Mouse (Mus musculus) embryonic facial prominence, embryonic 15.5 days (tissue): ENCODE measurements around the gene Tmem53. TPM values are rescaled to one million over a fixed set of nuclear protein-coding genes. Genes with fewer than 3 reads are reported as not detected.

Source experiments
- ATAC-seq: fragments of 200-750 bp; cut with Nextera tagmentation; 2 replicates; pipeline ENCODE4 v1.8.0; 2017; ENCODE audit warnings: low read depth, moderate TSS enrichment; ENCODE audit not compliant: insufficient number of reproducible peaks, low FRiP score, low TSS enrichment
- H3K27ac ChIP-seq: fragments of 300-500 bp; sonication (generic); replicated peaks from 2 replicates; pipeline ENCODE4 v1.5.1; 2015; ENCODE audit warnings: mild to moderate bottlenecking, inconsistent platforms
- H3K27me3 ChIP-seq: fragments of 300-500 bp; sonication (generic); 2 replicates; pipeline ENCODE4 v1.6.1; 2015; ENCODE audit warnings: inconsistent platforms
- H3K36me3 ChIP-seq: fragments of 300-500 bp; sonication (generic); 2 replicates; pipeline ENCODE4 v1.6.1; 2015; ENCODE audit warnings: mild to moderate bottlenecking, inconsistent platforms
- H3K4me1 ChIP-seq: fragments of 300-500 bp; sonication (generic); 2 replicates; pipeline ENCODE4 v1.6.1; 2015; ENCODE audit warnings: inconsistent platforms
- H3K4me2 ChIP-seq: fragments of 300-500 bp; sonication (generic); replicated peaks from 2 replicates; pipeline ENCODE4 v1.6.1; 2015; ENCODE audit warnings: mild to moderate bottlenecking, inconsistent platforms
- H3K4me3 ChIP-seq: fragments of 300-500 bp; sonication (generic); replicated peaks from 2 replicates; pipeline ENCODE4 v1.5.1; 2015; ENCODE audit warnings: mild to moderate bottlenecking, inconsistent platforms
- H3K9ac ChIP-seq: fragments of 300-500 bp; sonication (generic); 2 replicates; pipeline ENCODE4 v1.6.1; 2015; ENCODE audit warnings: inconsistent platforms
- H3K9me3 ChIP-seq: fragments of 300-500 bp; sonication (generic); replicated peaks from 2 replicates; pipeline ENCODE4 v1.6.1; 2016; ENCODE audit warnings: inconsistent platforms
- WGBS: fragments of 180-500 bp; shearing (Covaris S2); methylation state at CpG from one replicate; pipeline ENCODE4 v1.1.7; 2015; 5-methylcytosine and 5-hydroxymethylcytosine counted together
- polyA plus RNA-seq: library from polyadenylated mRNA; unstranded; fragments of >200 nt; fragmentation: Nextera tagmentation; extraction: Ambion mirVana; gene quantifications from 2 replicates; pipeline ENCODE4 v1.2.1, GENCODE M21; 2015

The Tmem53 gene
- polyA plus RNA-seq, 1 experiment from 2014 or later, result 24.6 TPM

GRCm38 (mm10) chr4:117270278-117270677, 18.5 kb downstream of the Tmem53 start:
- Histone ChIP-seq H3K9me3 (no peaks in the 10 kb centered on the region), H3K4me3 (no peak overlapping the region), H3K4me2 (no peak overlapping the region), H3K36me3 (peaks cover 57% of the 10 kb centered on the region), H3K27me3 (no peaks in the 10 kb centered on the region), H3K27ac (no peak overlapping the region), H3K4me1 (no peaks in the 10 kb centered on the region), H3K9ac (no peak overlapping the region)
- 9% methylated on average over 6 of the region's 6 CpGs for WGBS
- ATAC-seq, result no peak

GRCm38 (mm10) chr4:117272459-117272858, 20.7 kb downstream of the Tmem53 start:
- ATAC-seq, result no peak
- Histone ChIP-seq H3K4me2 (no peak overlapping the region), H3K27me3 (no peaks in the 10 kb centered on the region), H3K4me3 (no peak overlapping the region), H3K36me3 (peaks cover 79% of the 10 kb centered on the region), H3K9me3 (no peaks in the 10 kb centered on the region), H3K27ac (no peak overlapping the region), H3K4me1 (no peaks in the 10 kb centered on the region), H3K9ac (no peak overlapping the region)
- 20% methylated on average over 12 of the region's 12 CpGs for WGBS

- no peak for ATAC-seq
- H3K27me3 ChIP-seq, result no peaks in the 10 kb centered on the region
- no peak overlapping the region for H3K4me2 ChIP-seq
- 89% methylated on average over 4 of the region's 4 CpGs for whole genome bisulfite sequencing
- H3K9me3 ChIP-seq, result no peaks in the 10 kb centered on the region
- no peak overlapping the region for H3K4me3 ChIP-seq
- no peak overlapping the region for H3K9ac ChIP-seq
- H3K27ac ChIP-seq, result no peak overlapping the region
- no peaks in the 10 kb centered on the region for H3K4me1 ChIP-seq
- H3K36me3 ChIP-seq, result peaks cover 89% of the 10 kb centered on the region
Measured at GRCm38 (mm10) chr4:117274720-117275119, 23.0 kb downstream of the Tmem53 start.

- WGBS, result 96% methylated on average over 17 of the region's 17 CpGs
- Histone ChIP-seq H3K4me3 (no peak overlapping the region), H3K27me3 (no peaks in the 10 kb centered on the region), H3K27ac (no peak overlapping the region), H3K4me1 (no peaks in the 10 kb centered on the region), H3K36me3 (peaks cover 90% of the 10 kb centered on the region), H3K4me2 (no peak overlapping the region), H3K9me3 (no peaks in the 10 kb centered on the region), H3K9ac (no peak overlapping the region)
- no peak for ATAC-seq
Measured at GRCm38 (mm10) chr4:117276281-117276711, 24.5 kb downstream of the Tmem53 start.

- H3K4me2 ChIP-seq, result no peak overlapping the region
- ATAC-seq, result no peak
- no peaks in the 10 kb centered on the region for H3K9me3 ChIP-seq
- no peak overlapping the region for H3K27ac ChIP-seq
- no peaks in the 10 kb centered on the region for H3K27me3 ChIP-seq
- H3K4me1 ChIP-seq, result 0 out of 2 replicates have a peak, but pooled peaks cover 3% of the 10 kb centered on the region
- peaks cover 90% of the 10 kb centered on the region for H3K36me3 ChIP-seq
- H3K9ac ChIP-seq, result no peak overlapping the region
- no peak overlapping the region for H3K4me3 ChIP-seq
- 92% methylated on average over 13 of the region's 13 CpGs for WGBS
Measured at GRCm38 (mm10) chr4:117277021-117277420, 25.3 kb downstream of the Tmem53 start.

GRCm38 (mm10) chr4:117277687-117278086, 25.9 kb downstream of the Tmem53 start:
- WGBS, result 91% methylated on average over 7 of the region's 7 CpGs
- no peaks in the 10 kb centered on the region for H3K9me3 ChIP-seq
- H3K27ac ChIP-seq, result no peak overlapping the region
- H3K4me1 ChIP-seq, result 0 out of 2 replicates have a peak, but pooled peaks cover 3% of the 10 kb centered on the region
- no peak for ATAC-seq
- no peaks in the 10 kb centered on the region for H3K27me3 ChIP-seq
- H3K4me2 ChIP-seq, result no peak overlapping the region
- H3K36me3 ChIP-seq, result peaks cover 90% of the 10 kb centered on the region
- H3K4me3 ChIP-seq, result no peak overlapping the region
- H3K9ac ChIP-seq, result no peak overlapping the region

GRCm38 (mm10) chr4:117278381-117279252, 26.9 kb downstream of the Tmem53 start:
- H3K36me3 ChIP-seq, result peaks cover 83% of the 10 kb centered on the region
- no peak overlapping the region for H3K4me2 ChIP-seq
- 69% methylated on average over 10 of the region's 10 CpGs for WGBS
- no peak overlapping the region for H3K4me3 ChIP-seq
- H3K27ac ChIP-seq, result no peak overlapping the region
- no peak for ATAC-seq
- H3K27me3 ChIP-seq, result no peaks in the 10 kb centered on the region
- no peak overlapping the region for H3K9ac ChIP-seq
- H3K4me1 ChIP-seq, result peaks cover 12% of the 10 kb centered on the region
- H3K9me3 ChIP-seq, result no peaks in the 10 kb centered on the region

- Histone ChIP-seq H3K4me3 (no peak overlapping the region), H3K36me3 (peaks cover 83% of the 10 kb centered on the region)
- 76% methylated on average over 2 of the region's 2 CpGs for WGBS
Measured at GRCm38 (mm10) chr4:117279253-117279642, 27.5 kb downstream of the Tmem53 start.

GRCm38 (mm10) chr4:117280397-117280930, 28.7 kb downstream of the Tmem53 start:
- Histone ChIP-seq H3K9ac (no peak overlapping the region), H3K36me3 (peaks cover 83% of the 10 kb centered on the region), H3K4me3 (no peak overlapping the region), H3K27ac (no peak overlapping the region), H3K27me3 (no peaks in the 10 kb centered on the region), H3K4me1 (peaks cover 29% of the 10 kb centered on the region), H3K9me3 (no peaks in the 10 kb centered on the region), H3K4me2 (no peak overlapping the region)
- ATAC-seq, result no peak
- 84% methylated on average over 8 of the region's 8 CpGs for WGBS

More at GRCm38 (mm10) chr4:117279253-117279642, 27.5 kb downstream of the Tmem53 start:
- Histone ChIP-seq H3K9ac (no peak overlapping the region), H3K4me1 (peaks cover 18% of the 10 kb centered on the region), H3K4me2 (no peak overlapping the region), H3K27me3 (no peaks in the 10 kb centered on the region), H3K27ac (no peak overlapping the region), H3K9me3 (no peaks in the 10 kb centered on the region)
- ATAC-seq, result no peak

- Histone ChIP-seq H3K27me3 (no peaks in the 10 kb centered on the region), H3K27ac (no peak overlapping the region), H3K9me3 (no peaks in the 10 kb centered on the region), H3K36me3 (peaks cover 83% of the 10 kb centered on the region), H3K4me3 (no peak overlapping the region), H3K9ac (no peak overlapping the region), H3K4me2 (no peak overlapping the region), H3K4me1 (peaks cover 34% of the 10 kb centered on the region)
- 64% methylated on average over 19 of the region's 19 CpGs for WGBS
- ATAC-seq, result no peak
Measured at GRCm38 (mm10) chr4:117281090-117281845, 29.5 kb downstream of the Tmem53 start.
